Mouse (Mus musculus): ENCODE results near the gene Mslnl.

Mslnl gene

GRCm38 (mm10) chr17:25735745-25736144 is at the start of gene Mslnl:
Gene Mslnl, plus strand, starts transcription at chr17:25736042.
- in situ Hi-C loops (cut with MboI; ENCODE audit: low sequenced_read_pairs) = no loop called here

GRCm38 (mm10) chr17:25686323-25686722 is 49.5 kb upstream of the Mslnl start:
- in situ Hi-C loops (cut with MboI; ENCODE audit: low sequenced_read_pairs) = no loop called here

- in situ Hi-C loops (cut with MboI; ENCODE audit: low sequenced_read_pairs) = no loop called here
These were observed 46.9 kb upstream of the Mslnl start for GRCm38 (mm10) chr17:25688922-25689321.

GRCm38 (mm10) chr17:25696263-25696662 is 39.6 kb upstream of the Mslnl start:
- in situ Hi-C loops (cut with MboI; ENCODE audit: low sequenced_read_pairs) = loop anchor here (10.0 kb wide), 1 partner anchor 221 kb away; no protein-coding TSS in a partner anchor

GRCm38 (mm10) chr17:25698446-25698845 is 37.4 kb upstream of the Mslnl start:
- in situ Hi-C loops (cut with MboI; ENCODE audit: low sequenced_read_pairs) = loop anchor here (10.0 kb wide), 1 partner anchor 224 kb away; no protein-coding TSS in a partner anchor

GRCm38 (mm10) chr17:25700863-25701496 is 34.9 kb upstream of the Mslnl start:
- in situ Hi-C loops (cut with MboI; ENCODE audit: low sequenced_read_pairs) = no loop called here

- in situ Hi-C loops (cut with MboI; ENCODE audit: low sequenced_read_pairs) = no loop called here
These were observed 25.8 kb upstream of the Mslnl start for GRCm38 (mm10) chr17:25709994-25710393.

GRCm38 (mm10) chr17:25711136-25711535 is 24.7 kb upstream of the Mslnl start:
- in situ Hi-C loops (cut with MboI; ENCODE audit: low sequenced_read_pairs) = no loop called here

- in situ Hi-C loops (cut with MboI; ENCODE audit: low sequenced_read_pairs) = no loop called here
These were observed 20.2 kb upstream of the Mslnl start for GRCm38 (mm10) chr17:25715627-25716026.

- in situ Hi-C loops (cut with MboI; ENCODE audit: low sequenced_read_pairs) = no loop called here
These were observed 19.7 kb upstream of the Mslnl start for GRCm38 (mm10) chr17:25716130-25716529.

GRCm38 (mm10) chr17:25716711-25717637 is 18.9 kb upstream of the Mslnl start, which contains the start of gene Gng13:
Gene Gng13, plus strand, starts transcription at chr17:25717171.
- in situ Hi-C loops (cut with MboI; ENCODE audit: low sequenced_read_pairs) = no loop called here

GRCm38 (mm10) chr17:25717691-25718090 is 18.2 kb upstream of the Mslnl start:
- in situ Hi-C loops (cut with MboI; ENCODE audit: low sequenced_read_pairs) = no loop called here

GRCm38 (mm10) chr17:25721476-25721875 is 14.4 kb upstream of the Mslnl start:
- in situ Hi-C loops (cut with MboI; ENCODE audit: low sequenced_read_pairs) = no loop called here

- in situ Hi-C loops (cut with MboI; ENCODE audit: low sequenced_read_pairs) = no loop called here
These were observed 12.4 kb upstream of the Mslnl start for GRCm38 (mm10) chr17:25723470-25723869.

GRCm38 (mm10) chr17:25723919-25724318 is 11.9 kb upstream of the Mslnl start:
- in situ Hi-C loops (cut with MboI; ENCODE audit: low sequenced_read_pairs) = no loop called here

GRCm38 (mm10) chr17:25725264-25725663 is 10.6 kb upstream of the Mslnl start:
- in situ Hi-C loops (cut with MboI; ENCODE audit: low sequenced_read_pairs) = no loop called here

GRCm38 (mm10) chr17:25727265-25728008 is 8.4 kb upstream of the Mslnl start, which contains the start of the genes Chtf18 and Rpusd1:
Gene Chtf18, minus strand, starts transcription at chr17:25727419.
Gene Rpusd1, plus strand, starts transcription at chr17:25727670.
- in situ Hi-C loops (cut with MboI; ENCODE audit: low sequenced_read_pairs) = no loop called here

- in situ Hi-C loops (cut with MboI; ENCODE audit: low sequenced_read_pairs) = no loop called here
These were observed 7.9 kb upstream of the Mslnl start for GRCm38 (mm10) chr17:25728009-25728270.

GRCm38 (mm10) chr17:25732082-25732481 is 3.8 kb upstream of the Mslnl start:
- in situ Hi-C loops (cut with MboI; ENCODE audit: low sequenced_read_pairs) = no loop called here

- in situ Hi-C loops (cut with MboI; ENCODE audit: low sequenced_read_pairs) = no loop called here
These were observed 596 bp upstream of the Mslnl start for GRCm38 (mm10) chr17:25735246-25735645.

- in situ Hi-C loops (cut with MboI; ENCODE audit: low sequenced_read_pairs) = no loop called here
These were observed 3.0 kb downstream of the Mslnl start for GRCm38 (mm10) chr17:25738861-25739260.
